Mouse (Mus musculus): ENCODE results near the gene Acaa1a.

Acaa1a gene

DNA sequence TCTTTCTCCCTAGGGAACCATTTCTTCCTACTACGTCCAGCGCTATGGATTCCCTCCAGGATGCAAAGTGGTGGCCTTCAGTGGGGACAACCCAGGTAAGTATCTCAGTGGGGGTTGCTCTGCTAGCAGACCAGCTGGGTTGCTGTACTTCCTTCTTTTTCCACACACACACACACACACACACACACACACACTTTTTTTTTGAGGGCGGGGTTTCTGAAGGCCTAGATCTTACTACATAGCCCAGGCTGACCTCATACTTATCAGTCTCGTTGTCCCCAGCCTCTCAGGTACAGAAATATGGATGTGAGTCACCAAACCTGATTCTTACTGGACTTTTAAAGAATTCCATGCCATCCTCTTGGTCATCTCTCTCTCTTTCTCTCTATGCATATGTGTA lies 38.8 kb downstream of the Acaa1a start:
- in situ Hi-C loops (cut with MboI, MseI): no loop called here

GRCm38 (mm10) chr9:119382603-119383002 lies 43.1 kb downstream of the Acaa1a start:
- in situ Hi-C loops (cut with MboI, MseI): no loop called here

GRCm38 (mm10) chr9:119388956-119389355 lies 49.5 kb downstream of the Acaa1a start:
- in situ Hi-C loops (cut with MboI, MseI): no loop called here

- in situ Hi-C loops (cut with MboI, MseI): no loop called here
Observed at GRCm38 (mm10) chr9:119390214-119390613, 50.7 kb downstream of the Acaa1a start.

- in situ Hi-C loops (cut with MboI, MseI): no loop called here
Observed at GRCm38 (mm10) chr9:119394808-119395207, 55.3 kb downstream of the Acaa1a start.
